Mouse (Mus musculus): ENCODE measurements around the gene Mettl21a.
"Not testable (repeated sequence)": the region's sequence is repeated elsewhere in the genome, so short reads cannot be mapped to it uniquely, and the experiment has no call there.

Gene Mettl21a

DNA sequence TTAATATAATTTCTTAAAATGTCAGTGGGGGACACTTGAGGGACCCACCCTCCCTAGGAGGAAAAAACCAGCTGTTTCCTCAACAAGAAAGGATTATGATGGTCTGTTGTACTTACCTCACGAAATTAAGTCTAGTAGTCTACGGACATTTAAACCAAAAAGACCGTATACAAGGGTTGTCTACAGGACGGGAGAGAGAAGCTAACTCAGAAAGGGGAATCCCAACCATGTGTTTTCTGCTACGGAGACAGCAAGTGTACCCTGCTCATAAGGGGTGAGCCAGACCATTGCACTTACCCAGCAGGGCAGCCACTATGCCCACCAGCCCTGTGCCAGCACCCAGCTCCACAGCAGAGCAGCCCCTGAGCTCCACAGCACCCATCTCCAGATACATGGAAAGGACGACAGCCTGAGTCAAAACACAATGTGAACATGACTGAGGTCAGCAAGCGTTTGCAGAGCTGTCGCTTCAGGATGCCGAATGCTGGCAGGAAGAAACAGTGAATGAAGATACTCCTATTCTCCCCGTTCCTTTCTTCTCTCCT, 2.2 kb downstream of the Mettl21a start:
- no peak for DNase-seq (ENCODE audit: low read depth, low spot score)

DNA sequence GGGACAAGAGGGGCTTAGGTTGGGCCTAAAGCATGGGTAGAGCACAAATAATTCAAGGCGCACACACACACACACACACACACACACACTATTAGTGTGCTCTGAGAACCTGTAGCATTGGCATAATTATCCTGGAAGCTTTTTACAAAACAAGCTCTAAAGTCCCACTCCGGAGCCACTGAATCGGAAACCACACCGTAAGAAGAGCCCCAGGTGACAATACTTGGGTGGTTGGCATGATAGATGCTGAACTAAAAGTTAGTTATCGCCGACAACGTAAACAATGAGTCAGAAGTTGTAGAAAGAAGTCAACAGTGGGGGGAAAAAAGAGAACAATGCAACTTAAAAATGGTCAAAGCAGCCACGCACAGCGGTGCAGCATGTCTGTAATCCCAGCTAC, 2.7 kb downstream of the Mettl21a start:
- no peak for DNase-seq (ENCODE audit: low read depth, low spot score)

DNA sequence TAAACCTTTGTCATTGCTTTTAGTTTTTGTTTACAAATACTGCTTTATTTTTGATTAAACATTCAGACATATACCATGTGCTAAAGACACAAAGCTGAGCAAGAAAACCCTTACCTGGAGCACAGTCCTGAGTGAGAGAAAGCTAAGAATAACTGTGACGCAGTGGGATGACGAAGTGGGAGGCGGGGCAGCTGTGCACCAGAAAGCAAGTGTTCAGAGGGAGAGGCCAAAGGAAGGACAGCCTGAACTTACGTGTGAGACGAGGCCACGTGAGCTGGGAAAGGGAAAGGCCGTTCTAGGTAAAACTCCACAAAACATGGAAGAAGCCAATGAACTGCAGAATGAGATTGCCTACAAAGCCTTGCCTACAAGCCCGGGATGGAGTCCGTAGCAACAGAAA, 7.1 kb downstream of the Mettl21a start:
- DNase-seq (ENCODE audit: low read depth, low spot score), result no peak

DNA sequence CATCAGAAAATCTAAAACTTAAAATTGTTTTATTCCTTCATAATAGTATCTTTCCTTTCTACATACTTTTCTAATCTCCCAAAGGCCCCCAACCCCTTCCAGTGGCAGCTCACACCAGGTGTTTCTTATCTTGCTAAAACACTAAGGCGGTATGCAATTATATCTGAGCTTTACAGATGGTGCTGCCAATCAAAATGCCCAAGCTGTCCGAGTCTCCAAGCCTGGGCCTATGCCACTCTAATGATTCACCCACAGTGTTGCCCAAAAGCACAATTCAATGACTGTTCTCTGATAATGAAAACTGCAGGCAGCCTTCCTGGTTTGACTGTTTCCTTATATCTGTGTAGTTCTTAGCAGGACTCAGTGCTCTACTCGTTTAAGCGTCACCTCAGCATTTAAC, 7.9 kb downstream of the Mettl21a start:
- no peak for DNase-seq (ENCODE audit: low read depth, low spot score)

DNA sequence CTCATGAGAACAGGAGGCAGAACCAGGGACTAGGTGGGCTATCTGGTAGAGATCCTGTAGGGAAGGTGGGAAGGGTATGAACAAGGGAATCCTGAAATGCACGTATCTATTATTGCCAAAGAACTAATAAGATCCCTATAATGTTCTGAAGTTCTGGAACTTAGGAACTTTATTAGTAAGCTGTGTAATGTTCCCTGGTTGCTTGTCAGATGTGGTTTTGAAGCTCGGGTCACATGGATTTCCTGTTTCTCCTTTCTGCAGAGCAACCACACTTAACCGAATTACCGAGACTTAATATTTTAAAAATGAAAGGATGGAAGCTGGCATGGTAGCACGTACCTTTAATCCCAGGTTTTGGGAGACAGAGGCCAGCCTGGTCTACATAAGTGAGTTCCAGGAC, 13.7 kb downstream of the Mettl21a start:
- DNase-seq (ENCODE audit: low read depth, low spot score), result no peak

DNA sequence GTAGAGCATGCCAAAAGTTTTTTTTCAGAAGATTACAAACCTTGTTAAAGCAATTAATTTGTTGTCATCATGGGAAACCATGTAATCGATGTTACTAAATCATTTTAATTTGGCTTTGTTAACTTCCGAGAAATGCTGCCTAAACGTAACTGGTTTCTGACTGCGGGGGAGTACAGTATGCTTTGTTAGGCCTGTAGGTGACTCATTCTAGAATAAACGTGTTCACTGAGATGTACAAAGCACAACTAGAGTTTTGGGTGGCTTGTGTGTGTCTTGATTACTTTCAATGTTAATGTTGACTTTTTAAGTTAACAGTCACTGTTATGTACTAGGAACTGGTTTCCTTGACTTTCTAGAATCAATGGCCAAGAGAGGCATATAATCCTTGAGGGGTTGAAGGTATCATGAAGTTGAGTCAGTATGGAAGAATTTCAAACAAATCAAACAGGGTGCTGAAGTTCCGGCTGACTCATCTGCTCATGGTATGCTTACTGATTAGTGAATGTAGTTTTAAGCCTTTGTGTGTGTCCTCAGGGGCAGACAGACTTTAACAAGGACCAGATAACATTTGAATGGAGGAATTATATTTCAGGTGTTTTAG, 15.7 kb downstream of the Mettl21a start:
- DNase-seq (ENCODE audit: low read depth, low spot score), result peak; percentile 20

DNA sequence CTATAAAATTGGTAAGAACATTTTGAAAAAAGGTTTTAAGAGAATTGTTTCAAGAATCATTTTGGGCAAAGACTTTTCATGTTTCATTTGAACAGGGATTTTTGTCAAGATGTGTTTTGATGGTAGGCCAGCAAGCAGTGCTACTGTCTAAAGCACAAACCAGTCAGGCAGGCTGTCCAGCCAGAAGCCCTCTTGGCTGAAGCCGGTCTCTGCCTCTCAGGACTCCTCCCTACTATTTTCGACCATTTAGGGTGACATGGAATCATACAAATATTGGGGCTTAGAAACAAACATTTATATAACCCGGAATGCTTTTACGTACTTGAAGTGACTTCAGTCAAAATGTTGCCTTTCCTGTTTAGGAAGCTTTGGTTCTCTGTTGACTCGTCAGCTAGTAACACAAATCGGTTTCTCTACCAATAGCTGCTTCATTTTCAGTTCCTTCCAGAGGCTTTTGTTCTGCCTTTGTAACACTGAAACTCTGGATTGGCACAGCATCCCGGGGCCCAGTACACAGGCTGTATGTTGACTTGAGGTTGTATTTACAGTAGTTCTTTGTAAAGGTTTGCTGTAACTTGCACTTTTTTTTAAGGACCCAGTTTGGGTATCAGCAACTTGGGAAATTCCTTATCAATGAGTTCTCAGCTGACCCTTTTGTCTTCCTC, 16.5 kb downstream of the Mettl21a start:
- no peak for DNase-seq (ENCODE audit: low read depth, low spot score)

DNA sequence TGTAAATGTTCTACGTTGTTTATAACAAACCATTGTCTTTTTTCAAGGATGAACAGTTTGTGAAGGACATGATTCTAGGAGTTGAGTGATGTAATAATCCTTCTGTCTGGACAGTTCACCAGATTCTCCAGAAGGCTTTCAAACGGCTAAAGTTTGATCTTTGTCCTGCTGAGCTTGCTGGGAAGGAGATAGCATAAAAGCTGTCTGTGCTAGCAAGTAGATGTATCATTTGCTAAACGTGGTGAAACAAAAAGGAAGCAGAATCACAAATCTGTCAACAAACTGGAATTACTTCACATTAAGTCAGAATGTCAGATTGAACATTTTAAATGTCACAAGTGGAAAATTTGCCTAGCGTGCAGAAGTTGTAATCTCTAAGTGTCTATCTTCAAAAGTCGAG, 18.1 kb downstream of the Mettl21a start:
- DNase-seq (ENCODE audit: low read depth, low spot score), result no peak

DNA sequence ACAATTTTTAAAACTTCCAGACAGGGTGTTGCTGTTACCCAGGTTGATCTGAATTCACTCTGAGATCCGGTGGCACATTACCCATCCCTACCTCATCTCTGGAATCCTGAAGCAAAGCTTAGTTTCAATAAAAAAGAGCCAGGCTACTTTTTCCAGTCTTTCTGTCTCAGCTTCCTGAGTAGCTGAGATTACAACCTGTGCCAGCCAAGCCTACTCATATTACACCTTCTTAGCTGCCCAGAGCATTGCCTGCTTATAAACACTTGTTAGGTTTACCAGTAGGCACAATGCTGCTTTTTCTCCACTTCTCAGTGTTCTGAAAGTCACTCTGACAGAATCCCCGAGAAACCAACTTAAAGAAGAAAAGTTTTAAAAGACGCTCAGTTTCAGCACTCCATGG, 38.2 kb downstream of the Mettl21a start:
- no peak for DNase-seq (ENCODE audit: low read depth, low spot score)

DNA sequence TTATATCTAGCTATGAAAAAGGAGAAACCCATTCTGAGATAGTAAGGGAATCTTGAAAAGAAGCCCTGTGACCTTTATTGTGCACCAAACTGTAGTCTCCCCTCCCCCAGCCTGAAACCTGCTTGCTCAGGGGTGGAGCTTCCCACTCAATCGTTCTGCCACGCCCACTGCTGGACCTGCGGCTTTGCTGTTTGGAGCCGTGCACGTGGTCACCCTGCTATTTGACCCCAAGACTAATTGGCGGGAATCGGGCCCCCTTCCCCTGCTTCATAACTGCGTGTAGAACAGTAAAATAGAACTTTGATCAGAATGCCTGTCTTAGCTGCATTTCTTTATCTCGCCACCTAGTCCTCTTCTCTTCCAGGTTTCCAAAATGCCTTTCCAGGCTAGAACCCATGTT, 39.1 kb downstream of the Mettl21a start:
- DNase-seq (ENCODE audit: low read depth, low spot score), result not testable (repeated sequence)

DNA sequence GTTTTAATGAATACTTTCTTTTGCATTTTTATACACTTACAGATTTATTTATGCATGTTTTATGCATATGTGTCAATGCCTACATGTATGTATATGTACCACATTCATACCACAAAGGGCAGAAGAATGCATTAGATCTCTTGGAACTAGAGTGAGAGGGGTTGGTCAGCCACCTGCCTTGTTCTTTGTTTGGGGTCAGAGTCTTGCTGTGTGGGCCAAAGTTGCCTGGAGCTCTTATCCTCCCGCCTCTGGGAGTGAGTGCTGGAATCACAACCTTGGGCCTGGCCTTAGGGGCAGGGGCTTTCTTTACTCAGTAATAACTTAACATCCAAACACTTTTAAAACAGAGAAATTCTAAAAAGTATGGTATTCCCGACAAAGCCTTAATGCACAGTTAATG, 40.3 kb downstream of the Mettl21a start:
- no peak for DNase-seq (ENCODE audit: low read depth, low spot score)

DNA sequence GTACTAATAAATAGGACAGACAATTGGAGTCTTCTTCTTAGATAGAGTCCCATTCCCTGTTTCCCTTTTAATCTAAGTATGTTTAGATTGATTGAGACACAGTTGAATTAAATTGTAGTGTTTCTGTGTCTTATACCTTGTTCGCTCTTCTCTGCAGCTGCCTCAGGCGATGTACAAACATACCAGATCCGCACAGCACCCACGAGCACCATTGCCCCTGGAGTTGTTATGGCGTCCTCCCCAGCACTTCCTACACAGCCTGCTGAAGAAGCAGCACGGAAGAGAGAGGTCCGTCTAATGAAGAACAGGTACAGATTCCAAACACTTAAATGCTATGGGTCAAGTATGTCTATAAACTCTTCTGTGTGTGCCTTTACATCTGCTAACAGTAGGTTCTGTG, 41.0 kb downstream of the Mettl21a start:
- DNase-seq (ENCODE audit: low read depth, low spot score), result no peak

DNA sequence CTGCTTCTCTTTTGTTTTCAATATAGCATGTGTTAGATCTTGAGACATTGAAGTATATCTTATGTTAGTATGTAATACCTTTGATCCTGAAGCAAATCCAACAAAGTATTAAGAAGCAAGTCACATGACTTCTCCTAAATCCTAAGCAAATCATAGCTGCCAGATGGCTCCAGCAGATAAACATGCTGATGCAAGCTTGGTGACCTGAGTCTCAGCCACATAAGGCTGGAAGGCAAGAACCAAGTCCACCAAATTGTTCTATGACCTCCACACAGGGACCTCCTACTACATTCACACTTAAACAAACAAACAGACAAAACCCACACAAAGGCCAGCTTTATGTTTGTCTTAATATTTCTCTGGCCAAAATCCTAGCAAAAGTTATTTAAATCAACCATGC, 48.8 kb downstream of the Mettl21a start:
- no peak for DNase-seq (ENCODE audit: low read depth, low spot score)

DNA sequence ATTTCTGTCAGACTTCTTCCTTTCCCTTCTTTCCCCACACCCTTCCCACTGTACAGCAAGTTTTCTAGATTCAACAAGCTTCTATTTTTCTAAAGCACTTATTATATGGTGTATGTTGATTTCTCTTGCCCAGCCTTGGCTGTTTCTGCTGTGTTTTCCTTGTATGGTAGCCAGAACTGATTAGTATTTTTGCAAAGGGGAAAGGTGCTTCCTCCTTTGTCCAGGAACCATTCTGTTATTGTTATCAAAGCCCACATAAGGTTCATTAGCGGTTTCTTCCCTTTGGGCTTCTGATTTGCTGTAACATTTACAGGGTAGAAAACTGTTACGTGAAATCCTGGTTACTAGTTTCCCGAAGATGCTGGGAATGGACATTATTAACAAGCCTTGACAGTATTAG, 56.9 kb downstream of the Mettl21a start:
- DNase-seq (ENCODE audit: low read depth, low spot score), result no peak

Measured in CD4-positive helper T cell, adult 2 months (primary cell).